Mouse (Mus musculus) MEL (cell line): Measurements from ENCODE around the gene Rtl8b. TPM values are rescaled to one million over a fixed set of nuclear protein-coding genes. Genes with fewer than 3 reads are reported as not detected.
"Not testable (repeated sequence)": the region's sequence is repeated elsewhere in the genome, so short reads cannot be mapped to it uniquely, and the experiment has no call there.

ENCODE experiments used
- DNase-seq: peaks from one replicate; pipeline ENCODE4 v3.0.0; 2011; ENCODE audit warnings: low read depth, low spot score
- H3K27ac ChIP-seq: 2 replicates; pipeline ENCODE4 v1.5.1; 2012; ENCODE audit warnings: low read depth, mild to moderate bottlenecking, control low read depth, low read length, moderate library complexity; ENCODE audit not compliant: control insufficient read depth
- H3K27me3 ChIP-seq, 2 experiments: fragments of 150-350 bp in 1 of 2; sonication (generic) in 1 of 2; 2 replicates each; pipeline ENCODE4 v1.6.1; 2012; ENCODE audit warnings: low read length in 2 of 2, mild to moderate bottlenecking in 2 of 2, improper control_type of control experiment in 1 of 2, moderate library complexity in 1 of 2; ENCODE audit not compliant: insufficient read depth in 2 of 2, control insufficient read depth in 1 of 2
- H3K36me3 ChIP-seq, 2 experiments: 2 replicates each; pipeline ENCODE4 v1.6.1; 2012 to 2014; ENCODE audit warnings: low read length in 2 of 2, improper control_type of control experiment in 1 of 2, inconsistent platforms in 1 of 2, mild to moderate bottlenecking in 1 of 2; ENCODE audit not compliant: insufficient read depth in 2 of 2, control insufficient read depth in 1 of 2
- H3K4me1 ChIP-seq, 2 experiments: fragments of 150-350 bp in 1 of 2; sonication (generic) in 1 of 2; 2 replicates each; pipeline ENCODE4 v1.6.1; 2012; ENCODE audit warnings: low read length in 2 of 2, improper control_type of control experiment in 1 of 2, mild to moderate bottlenecking in 1 of 2; ENCODE audit not compliant: insufficient read depth in 2 of 2, control insufficient read depth in 1 of 2
- H3K4me3 ChIP-seq, 2 experiments: fragments of 150-350 bp in 1 of 2; sonication (generic) in 1 of 2; 2 replicates each; pipeline ENCODE4 v1.5.1; 2012; ENCODE audit warnings: low read depth in 2 of 2, low read length in 2 of 2, mild to moderate bottlenecking in 2 of 2, moderate library complexity in 2 of 2, control low read depth in 1 of 2, improper control_type of control experiment in 1 of 2; ENCODE audit not compliant: control insufficient read depth in 1 of 2, insufficient read depth in 1 of 2
- H3K79me2 ChIP-seq: 2 replicates; pipeline ENCODE4 v1.6.1; 2012; ENCODE audit warnings: mild to moderate bottlenecking, low read length, moderate library complexity; ENCODE audit not compliant: control insufficient read depth, poor library complexity, insufficient read depth
- H3K9ac ChIP-seq: 2 replicates; pipeline ENCODE4 v1.6.1; 2012; ENCODE audit warnings: low read depth, mild to moderate bottlenecking, control low read depth, low read length, moderate library complexity; ENCODE audit not compliant: control insufficient read depth, poor library complexity, severe bottlenecking
- H3K9me3 ChIP-seq: fragments of 150-350 bp; sonication (generic); replicated peaks from 2 replicates; pipeline ENCODE4 v1.6.1; 2012; ENCODE audit warnings: mild to moderate bottlenecking, low read length, improper control_type of control experiment, moderate library complexity; ENCODE audit not compliant: insufficient read depth
- CHD1 ChIP-seq: IDR thresholded peaks from 2 replicates; pipeline ENCODE4 v1.6.1; 2012; ENCODE audit warnings: low read depth, mild to moderate bottlenecking, inconsistent platforms, low read length, improper control_type of control experiment
- CHD2 ChIP-seq: IDR thresholded peaks from 2 replicates; pipeline ENCODE4 v1.6.1; 2011; ENCODE audit warnings: low read length, improper control_type of control experiment
- CTCF ChIP-seq, 3 experiments: IDR thresholded peaks in 2 of 3; conservative IDR thresholded peaks in 1 of 3; 2 replicates each; pipeline ENCODE4 v1.5.1; 2011 to 2012; ENCODE audit warnings: low read length in 3 of 3, low read depth in 2 of 3, mild to moderate bottlenecking in 2 of 3, improper control_type of control experiment in 1 of 3, inconsistent platforms in 1 of 3, mixed read lengths in 1 of 3, moderate library complexity in 1 of 3; ENCODE audit not compliant: control insufficient read depth in 1 of 3, insufficient read depth in 1 of 3, poor library complexity in 1 of 3, severe bottlenecking in 1 of 3
- E2F4 ChIP-seq: IDR thresholded peaks from 2 replicates; pipeline ENCODE4 v1.6.1; 2011; ENCODE audit warnings: low read depth, low read length, improper control_type of control experiment, borderline replicate concordance
- ETS1 ChIP-seq: IDR thresholded peaks from 2 replicates; pipeline ENCODE4 v1.6.1; 2012; ENCODE audit warnings: low read depth, mild to moderate bottlenecking, inconsistent platforms, low read length, improper control_type of control experiment, moderate library complexity
- GABPA ChIP-seq: IDR thresholded peaks from 2 replicates; pipeline ENCODE4 v1.6.1; 2012; ENCODE audit warnings: low read depth, mild to moderate bottlenecking, inconsistent platforms, low read length, improper control_type of control experiment, moderate library complexity
- GATA1 ChIP-seq: IDR thresholded peaks from 2 replicates; pipeline ENCODE4 v1.6.1; 2011; ENCODE audit warnings: low read depth, low read length, improper control_type of control experiment
- JUND ChIP-seq: IDR thresholded peaks from 2 replicates; pipeline ENCODE4 v1.6.1; 2011; ENCODE audit warnings: low read depth, mild to moderate bottlenecking, improper control_type of control experiment, low read length
- MEF2A ChIP-seq: IDR thresholded peaks from 2 replicates; pipeline ENCODE4 v1.6.1; 2014; ENCODE audit warnings: low read depth, mild to moderate bottlenecking, inconsistent platforms, low read length, improper control_type of control experiment; ENCODE audit not compliant: poor library complexity, insufficient replicate concordance, severe bottlenecking; ENCODE audit errors: extremely low read depth
- NELFE ChIP-seq: IDR thresholded peaks from 2 replicates; pipeline ENCODE4 v1.6.1; 2011; ENCODE audit warnings: low read depth, low read length, improper control_type of control experiment
- NRF1 ChIP-seq: IDR thresholded peaks from 2 replicates; pipeline ENCODE4 v1.6.1; 2014; ENCODE audit warnings: low read depth, mild to moderate bottlenecking, inconsistent platforms, low read length, improper control_type of control experiment, moderate library complexity; ENCODE audit not compliant: poor library complexity, insufficient read depth, severe bottlenecking
- POLR2AphosphoS5 ChIP-seq: IDR thresholded peaks from 2 replicates; pipeline ENCODE4 v1.6.1; 2012; ENCODE audit warnings: low read depth, borderline replicate concordance, mild to moderate bottlenecking, inconsistent platforms, low read length, moderate library complexity, mixed read lengths
- RCOR1 ChIP-seq: IDR thresholded peaks from 2 replicates; pipeline ENCODE4 v1.6.1; 2012; ENCODE audit warnings: low read depth, mild to moderate bottlenecking, inconsistent platforms, low read length, improper control_type of control experiment
- SMC3 ChIP-seq: IDR thresholded peaks from 2 replicates; pipeline ENCODE4 v1.6.1; 2011; ENCODE audit warnings: low read depth, low read length, improper control_type of control experiment
- TBP ChIP-seq: IDR thresholded peaks from 2 replicates; pipeline ENCODE4 v1.8.0; 2011; ENCODE audit warnings: low read depth, low read length, improper control_type of control experiment
- ZC3H11A ChIP-seq: IDR thresholded peaks from 2 replicates; pipeline ENCODE4 v1.6.1; 2012; ENCODE audit warnings: low read depth, mild to moderate bottlenecking, inconsistent platforms, low read length, improper control_type of control experiment
- ZKSCAN1 ChIP-seq: IDR thresholded peaks from 2 replicates; pipeline ENCODE4 v1.6.1; 2012; ENCODE audit warnings: low read depth, mild to moderate bottlenecking, inconsistent platforms, low read length, improper control_type of control experiment, moderate library complexity
- ZNF384 ChIP-seq: IDR thresholded peaks from 2 replicates; pipeline ENCODE4 v1.6.1; 2012; ENCODE audit warnings: low read depth, mild to moderate bottlenecking, inconsistent platforms, low read length, improper control_type of control experiment
- polyA plus RNA-seq, 2 experiments: library from polyadenylated mRNA; stranded (reverse) in 1 of 2; unstranded in 1 of 2; fragments of >175 nt in 1 of 2; fragments of >200 nt in 1 of 2; gene quantifications; 2 replicates each; pipeline versions ENCODE4 v1.2.1 to v1.2.4; 2012; ENCODE audit warnings: low replicate concordance in 2 of 2, low read depth in 1 of 2; ENCODE audit not compliant: insufficient read length in 2 of 2, insufficient read depth in 1 of 2, missing spikeins in 1 of 2
- total RNA-seq: library from RNA; depleted of rRNA; stranded (reverse); fragments of 300-350 nt; gene quantifications from 2 replicates; pipeline ENCODE4 v1.2.3, GENCODE M21; 2012

The Rtl8b gene
- total and polyA plus RNA-seq, 3 experiments, result not detected

GRCm38 (mm10) chrX:53692065-53692464 lies 21.9 kb upstream of the Rtl8b start:
- H3K27ac ChIP-seq, result no peak overlapping the region
- H3K9me3 ChIP-seq, result no peaks in the 10 kb centered on the region
- no peaks in the 10 kb centered on the region for H3K36me3 ChIP-seq
- no peaks in the 10 kb centered on the region for H3K79me2 ChIP-seq
- no peaks in the 10 kb centered on the region for H3K4me1 ChIP-seq
- no peak overlapping the region for H3K9ac ChIP-seq
- no peak overlapping the region for H3K4me3 ChIP-seq
- TF ChIP-seq MEF2A (no peak), CTCF (IDR thresholded peaks at IDR 0.05 in 2 of 3, conservative IDR thresholded peaks at IDR 0.05 in 1 of 3; ENCODE audit: control insufficient read depth in 1 of 3, insufficient read depth in 1 of 3, low read depth in 2 of 3, low read length in 3 of 3, poor library complexity in 1 of 3, severe bottlenecking in 1 of 3) (no peak), SMC3 (no peak), ETS1 (no peak), ZC3H11A (no peak), ZNF384 (no peak), RCOR1 (no peak), CHD2 (no peak), POLR2AphosphoS5 (no peak), NRF1 (no peak), GABPA (no peak), NELFE (no peak), E2F4 (no peak), JUND (no peak), ZKSCAN1 (no peak), CHD1 (no peak), GATA1 (no peak), TBP (no peak)
- DNase-seq, result no peak
- no peaks in the 10 kb centered on the region for H3K27me3 ChIP-seq

- not testable (repeated sequence) for H3K79me2 ChIP-seq, DNase-seq, H3K9ac ChIP-seq, H3K27me3 ChIP-seq, H3K27ac ChIP-seq, H3K9me3 ChIP-seq, H3K36me3 ChIP-seq, H3K4me1 ChIP-seq, H3K4me3 ChIP-seq
Measured at GRCm38 (mm10) chrX:53684676-53685075, 14.5 kb upstream of the Rtl8b start.

- H3K9me3 ChIP-seq, H3K36me3 ChIP-seq, H3K79me2 ChIP-seq, H3K4me1 ChIP-seq, DNase-seq, H3K27me3 ChIP-seq, H3K9ac ChIP-seq, H3K27ac ChIP-seq, H3K4me3 ChIP-seq: not testable (repeated sequence)
Measured at GRCm38 (mm10) chrX:53682650-53683049, 12.4 kb upstream of the Rtl8b start.
